Mouse (Mus musculus) liver, embryonic 14.5 days (tissue): ENCODE data around the gene Dnah7a.
"Not testable (repeated sequence)": the region's sequence is repeated elsewhere in the genome, so short reads cannot be mapped to it uniquely, and the experiment has no call there.

ENCODE experiments used
- CTCF ChIP-seq: IDR thresholded peaks from 2 replicates; pipeline ENCODE4 v1.5.1; 2016; ENCODE audit warnings: antibody characterized with exemption, low read depth, control low read depth
- EP300 ChIP-seq: IDR thresholded peaks from 2 replicates; pipeline ENCODE4 v1.6.1; 2016; ENCODE audit warnings: antibody characterized with exemption, low read depth

DNA sequence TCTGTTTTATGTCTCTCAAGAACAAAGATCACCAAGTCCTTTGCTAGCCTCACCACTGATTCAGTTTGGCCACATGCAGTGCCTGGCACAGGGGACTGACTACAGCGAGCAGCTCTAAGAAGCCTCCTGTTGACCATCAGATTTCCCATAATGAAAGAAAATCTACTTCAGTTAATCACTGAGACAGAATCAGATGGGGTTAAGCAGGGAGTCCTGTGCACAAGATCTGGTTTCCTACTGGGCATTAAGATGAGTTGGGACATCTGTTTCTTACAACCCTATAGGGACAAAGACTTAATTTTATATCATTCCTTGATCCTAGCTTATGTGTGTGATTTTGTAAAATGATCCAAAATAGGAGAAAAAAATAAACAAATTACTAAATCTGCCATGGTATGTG, 171.8 kb downstream of the Dnah7a start:
- not testable (repeated sequence) for TF ChIP-seq EP300, CTCF
